Mouse (Mus musculus) hematopoietic stem cell, adult 5-6 weeks (primary cell): ENCODE data around the gene Hnrnpab. TPM values are rescaled to one million over a fixed set of nuclear protein-coding genes. Genes with fewer than 3 reads are reported as not detected.

Experiments
- ATAC-seq, 2 experiments: fragments of 125-278 bp in 1 of 2; replicated peaks in 1 of 2; 2 replicates each; pipeline ENCODE4 v1.8.0; 2016 to 2017; ENCODE audit warnings: inconsistent platforms in 2 of 2, mild to moderate bottlenecking in 2 of 2, moderate number of reproducible peaks in 2 of 2, low read depth in 1 of 2, moderate TSS enrichment in 1 of 2; ENCODE audit not compliant: low FRiP score in 2 of 2, poor library complexity in 2 of 2, severe bottlenecking in 2 of 2, insufficient read depth in 1 of 2, low TSS enrichment in 1 of 2
- total RNA-seq: library from RNA; stranded (forward); fragments of 172-1452, 232-1000 nt; gene quantifications from 2 replicates; pipeline ENCODE4 v1.2.3, GENCODE M21; 2017

The Hnrnpab gene
- total RNA-seq, 1 experiment from 2014 or later: 1,232 TPM

- ATAC-seq: no peak
Observed at GRCm38 (mm10) chr11:51588833-51589232, 17.8 kb downstream of the Hnrnpab start.

GRCm38 (mm10) chr11:51587059-51587458 lies 19.6 kb downstream of the Hnrnpab start:
- no peak for ATAC-seq

- ATAC-seq: no peak
Observed at GRCm38 (mm10) chr11:51586411-51586810, 20.2 kb downstream of the Hnrnpab start.

- no peak for ATAC-seq
Observed at GRCm38 (mm10) chr11:51585608-51586252, 20.9 kb downstream of the Hnrnpab start.

- peak; percentile 85 to 86 for ATAC-seq
Observed at GRCm38 (mm10) chr11:51584431-51585248, 22.0 kb downstream of the Hnrnpab start, which contains the start of gene Phykpl. Phykpl (plus strand) TSS chr11:51584757.

- peak in 1 of 2 experiments; percentile 7; a peak in 1 of 4 replicates for ATAC-seq
Observed at GRCm38 (mm10) chr11:51584057-51584430, 22.6 kb downstream of the Hnrnpab start.

GRCm38 (mm10) chr11:51582713-51583112 lies 23.9 kb downstream of the Hnrnpab start:
- ATAC-seq: peak; percentile 33 to 50

GRCm38 (mm10) chr11:51579024-51579423 lies 27.6 kb downstream of the Hnrnpab start:
- no peak for ATAC-seq

GRCm38 (mm10) chr11:51577587-51577986 lies 29.1 kb downstream of the Hnrnpab start:
- peak; percentile 52 to 65 for ATAC-seq

- ATAC-seq: no peak
Observed at GRCm38 (mm10) chr11:51576454-51576853, 30.2 kb downstream of the Hnrnpab start.

GRCm38 (mm10) chr11:51568801-51569200 lies 37.8 kb downstream of the Hnrnpab start:
- no peak for ATAC-seq

- ATAC-seq: no peak
Observed at GRCm38 (mm10) chr11:51565951-51566350, 40.7 kb downstream of the Hnrnpab start.

GRCm38 (mm10) chr11:51565062-51565461 lies 41.6 kb downstream of the Hnrnpab start:
- peak; percentile 99 for ATAC-seq

- ATAC-seq: no peak
Observed at GRCm38 (mm10) chr11:51563276-51563675, 43.4 kb downstream of the Hnrnpab start.

GRCm38 (mm10) chr11:51555066-51555465 lies 51.6 kb downstream of the Hnrnpab start:
- ATAC-seq: no peak

GRCm38 (mm10) chr11:51554590-51554989 lies 52.1 kb downstream of the Hnrnpab start:
- no peak for ATAC-seq

GRCm38 (mm10) chr11:51552091-51552490 lies 54.6 kb downstream of the Hnrnpab start:
- ATAC-seq: no peak

- peak; percentile 77 to 82 for ATAC-seq
Observed at GRCm38 (mm10) chr11:51551253-51551652, 55.4 kb downstream of the Hnrnpab start.
